Mouse (Mus musculus): ENCODE measurements around the gene Ptcd1. TPM values are rescaled to one million over a fixed set of nuclear protein-coding genes. Genes with fewer than 3 reads are reported as not detected.
"Not testable (repeated sequence)": the region's sequence is repeated elsewhere in the genome, so short reads cannot be mapped to it uniquely, and the experiment has no call there.

Ptcd1 gene
- 16.9 and 18.0 TPM in 2 replicates for polyA plus RNA-seq (2015; fragmentation: Nextera tagmentation; extraction: Ambion mirVana)

GRCm38 (mm10) chr5:145166536-145167305 is at the start of gene Ptcd1, which contains the start of gene Cpsf4:
TSS of gene Ptcd1 (minus strand) at chr5:145167108.
TSS of gene Cpsf4 (plus strand) at chr5:145167213.
- Histone ChIP-seq H3K4me1 (peaks cover 30% of the 10 kb centered on the region), H3K27ac (replicated peaks) (peak within 1 kb of the TSS; percentile 91), H3K4me2 (replicated peaks) (peak within 1 kb of the TSS; percentile 75), H3K9me3 (replicated peaks) (no peaks in the 10 kb centered on the region), H3K4me3 (replicated peaks) (peak within 1 kb of the TSS; percentile 97), H3K36me3 (peaks cover 42% of the 10 kb centered on the region), H3K9ac (peak within 1 kb of the TSS; percentile 90), H3K27me3 (no peaks in the 10 kb centered on the region)
- under 1% methylated on average over 49 of the region's 51 CpGs for WGBS
- ATAC-seq (ENCODE audit: insufficient number of reproducible peaks, low FRiP score, low TSS enrichment, low read depth) = peak; percentile 93

GRCm38 (mm10) chr5:145214679-145215078 is 47.8 kb upstream of the Ptcd1 start:
- Histone ChIP-seq H3K4me1 (no peaks in the 10 kb centered on the region), H3K27me3 (no peaks in the 10 kb centered on the region), H3K4me2 (replicated peaks) (no peak overlapping the region), H3K4me3 (replicated peaks) (no peak overlapping the region), H3K27ac (replicated peaks) (no peak overlapping the region), H3K36me3 (peaks cover 74% of the 10 kb centered on the region), H3K9me3 (replicated peaks) (no peaks in the 10 kb centered on the region), H3K9ac (no peak overlapping the region)
- no peak for ATAC-seq (ENCODE audit: insufficient number of reproducible peaks, low FRiP score, low TSS enrichment, low read depth)
- 54% methylated on average over 4 of the region's 4 CpGs for WGBS

DNA sequence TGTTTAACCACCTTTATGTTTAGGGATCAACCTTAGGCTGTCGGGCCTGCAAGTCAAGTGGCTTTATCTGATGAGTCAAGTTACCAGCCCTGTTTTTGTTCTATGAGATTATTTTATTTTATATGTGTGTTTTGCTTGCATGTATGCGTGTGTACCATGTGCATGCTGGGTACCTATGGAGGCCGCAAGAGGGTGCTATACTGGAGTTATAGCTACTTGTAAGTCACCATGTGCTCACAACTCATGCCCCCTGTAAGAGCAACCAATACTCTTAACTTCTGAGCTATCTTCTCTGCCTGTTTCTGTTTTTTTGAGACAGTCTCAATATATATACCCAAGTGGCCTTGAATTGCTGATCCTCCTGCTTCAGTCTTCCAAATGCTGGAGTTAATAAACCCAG is 46.6 kb upstream of the Ptcd1 start:
- peaks cover 74% of the 10 kb centered on the region for H3K36me3 ChIP-seq
- H3K9me3 ChIP-seq (replicated peaks) = no peaks in the 10 kb centered on the region
- ATAC-seq (ENCODE audit: insufficient number of reproducible peaks, low FRiP score, low TSS enrichment, low read depth) = no peak
- H3K27ac ChIP-seq (replicated peaks) = no peak overlapping the region
- no peaks in the 10 kb centered on the region for H3K27me3 ChIP-seq
- no peak overlapping the region for H3K4me2 ChIP-seq (replicated peaks)
- H3K4me3 ChIP-seq (replicated peaks) = no peak overlapping the region
- WGBS = 91% methylated on average over 3 of the region's 3 CpGs
- H3K4me1 ChIP-seq = no peaks in the 10 kb centered on the region
- H3K9ac ChIP-seq = no peak overlapping the region

DNA sequence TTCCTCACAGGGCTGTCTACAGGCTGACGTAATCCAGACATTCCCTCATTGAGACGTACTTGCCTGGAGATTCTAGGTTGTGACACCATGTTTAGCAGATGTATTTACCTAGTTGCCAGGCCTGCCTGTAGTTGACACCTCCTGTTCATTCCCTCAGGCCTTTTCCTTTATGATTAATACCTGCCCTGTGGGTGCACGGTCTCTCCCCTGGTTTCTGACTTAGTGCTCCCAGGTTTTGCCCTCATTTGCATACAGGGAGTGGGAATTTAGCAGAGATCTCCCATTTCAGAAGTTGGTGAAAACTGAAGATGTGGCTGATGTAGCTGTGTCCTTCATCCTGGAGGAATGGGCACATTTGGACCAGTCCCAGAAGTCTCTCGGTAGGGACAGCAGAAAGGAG is 45.3 kb upstream of the Ptcd1 start:
- no peak overlapping the region for H3K4me2 ChIP-seq (replicated peaks)
- no peaks in the 10 kb centered on the region for H3K27me3 ChIP-seq
- no peak overlapping the region for H3K9ac ChIP-seq
- no peaks in the 10 kb centered on the region for H3K4me1 ChIP-seq
- 92% methylated on average over 4 of the region's 4 CpGs for WGBS
- no peak overlapping the region for H3K27ac ChIP-seq (replicated peaks)
- H3K4me3 ChIP-seq (replicated peaks) = no peak overlapping the region
- H3K9me3 ChIP-seq (replicated peaks) = no peaks in the 10 kb centered on the region
- peaks cover 69% of the 10 kb centered on the region for H3K36me3 ChIP-seq
- ATAC-seq (ENCODE audit: insufficient number of reproducible peaks, low FRiP score, low TSS enrichment, low read depth) = no peak

GRCm38 (mm10) chr5:145211340-145211739 is 44.4 kb upstream of the Ptcd1 start:
- H3K4me2 ChIP-seq (replicated peaks) = no peak overlapping the region
- no peak for ATAC-seq (ENCODE audit: insufficient number of reproducible peaks, low FRiP score, low TSS enrichment, low read depth)
- peaks cover 69% of the 10 kb centered on the region for H3K36me3 ChIP-seq
- WGBS = 92% methylated on average over 4 of the region's 4 CpGs
- no peak overlapping the region for H3K4me3 ChIP-seq (replicated peaks)
- no peak overlapping the region for H3K27ac ChIP-seq (replicated peaks)
- no peak overlapping the region for H3K9ac ChIP-seq
- H3K9me3 ChIP-seq (replicated peaks) = no peaks in the 10 kb centered on the region
- no peaks in the 10 kb centered on the region for H3K4me1 ChIP-seq
- no peaks in the 10 kb centered on the region for H3K27me3 ChIP-seq

- 34% methylated on average over 11 of the region's 11 CpGs for WGBS
- H3K27ac ChIP-seq (replicated peaks); H3K4me2 ChIP-seq (replicated peaks); H3K9me3 ChIP-seq (replicated peaks); H3K9ac ChIP-seq; H3K27me3 ChIP-seq; H3K4me3 ChIP-seq (replicated peaks); ATAC-seq (ENCODE audit: insufficient number of reproducible peaks, low FRiP score, low TSS enrichment, low read depth): not testable (repeated sequence)
- H3K36me3 ChIP-seq = peaks cover 50% of the 10 kb centered on the region
- peaks cover 10% of the 10 kb centered on the region for H3K4me1 ChIP-seq
Observed at GRCm38 (mm10) chr5:145208391-145208790, 41.5 kb upstream of the Ptcd1 start.

- peaks cover 10% of the 10 kb centered on the region for H3K4me1 ChIP-seq
- no peak overlapping the region for H3K9ac ChIP-seq
- WGBS = 84% methylated on average over 6 of the region's 6 CpGs
- H3K4me3 ChIP-seq (replicated peaks) = no peak overlapping the region
- H3K4me2 ChIP-seq (replicated peaks) = no peak overlapping the region
- H3K27ac ChIP-seq (replicated peaks) = no peak overlapping the region
- H3K9me3 ChIP-seq (replicated peaks) = no peaks in the 10 kb centered on the region
- H3K27me3 ChIP-seq = no peaks in the 10 kb centered on the region
- H3K36me3 ChIP-seq = peaks cover 46% of the 10 kb centered on the region
- ATAC-seq (ENCODE audit: insufficient number of reproducible peaks, low FRiP score, low TSS enrichment, low read depth) = no peak
Observed at GRCm38 (mm10) chr5:145207954-145208353, 41.0 kb upstream of the Ptcd1 start.

GRCm38 (mm10) chr5:145207385-145207784 is 40.5 kb upstream of the Ptcd1 start:
- H3K9ac ChIP-seq = no peak overlapping the region
- ATAC-seq (ENCODE audit: insufficient number of reproducible peaks, low FRiP score, low TSS enrichment, low read depth) = no peak

DNA sequence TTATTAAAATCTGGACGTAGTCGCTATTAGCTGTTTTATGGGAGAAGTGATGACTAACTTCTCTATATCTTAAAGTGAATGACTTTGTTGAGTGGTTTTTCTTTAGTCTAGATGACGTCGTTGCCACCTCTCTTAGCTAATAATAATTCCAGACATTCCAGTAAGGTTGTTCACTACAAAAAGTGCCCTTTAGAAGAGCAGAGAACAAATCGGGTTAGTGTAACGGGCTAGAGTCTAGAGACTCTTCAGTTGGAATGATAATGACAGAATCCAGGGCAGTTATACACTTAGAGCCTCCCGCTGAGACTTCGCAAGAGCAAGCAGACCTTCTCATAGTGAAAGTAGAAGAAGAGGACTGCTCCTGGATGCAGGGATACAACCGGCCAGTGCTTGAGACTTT is 38.1 kb upstream of the Ptcd1 start:
- H3K4me2 ChIP-seq (replicated peaks) = peak overlapping the region; percentile 67
- H3K27ac ChIP-seq (replicated peaks) = no peak overlapping the region
- peaks cover 17% of the 10 kb centered on the region for H3K36me3 ChIP-seq
- H3K4me1 ChIP-seq = peaks cover 24% of the 10 kb centered on the region
- ATAC-seq (ENCODE audit: insufficient number of reproducible peaks, low FRiP score, low TSS enrichment, low read depth) = no peak
- peak overlapping the region; percentile 66 for H3K4me3 ChIP-seq (replicated peaks)
- H3K27me3 ChIP-seq = no peaks in the 10 kb centered on the region
- whole genome bisulfite sequencing = 24% methylated on average over 9 of the region's 9 CpGs
- no peaks in the 10 kb centered on the region for H3K9me3 ChIP-seq (replicated peaks)
- H3K9ac ChIP-seq = 0 out of 2 replicates have a peak overlapping the region, but pooled peaks have one; percentile 19

More at GRCm38 (mm10) chr5:145207385-145207784, 40.5 kb upstream of the Ptcd1 start:
- H3K4me2 ChIP-seq (replicated peaks) = no peak overlapping the region
- no peak overlapping the region for H3K4me3 ChIP-seq (replicated peaks)
- H3K36me3 ChIP-seq = peaks cover 41% of the 10 kb centered on the region
- no peaks in the 10 kb centered on the region for H3K9me3 ChIP-seq (replicated peaks)
- peaks cover 10% of the 10 kb centered on the region for H3K4me1 ChIP-seq
- 95% methylated on average over 6 of the region's 6 CpGs for WGBS
- no peaks in the 10 kb centered on the region for H3K27me3 ChIP-seq
- H3K27ac ChIP-seq (replicated peaks) = no peak overlapping the region

DNA sequence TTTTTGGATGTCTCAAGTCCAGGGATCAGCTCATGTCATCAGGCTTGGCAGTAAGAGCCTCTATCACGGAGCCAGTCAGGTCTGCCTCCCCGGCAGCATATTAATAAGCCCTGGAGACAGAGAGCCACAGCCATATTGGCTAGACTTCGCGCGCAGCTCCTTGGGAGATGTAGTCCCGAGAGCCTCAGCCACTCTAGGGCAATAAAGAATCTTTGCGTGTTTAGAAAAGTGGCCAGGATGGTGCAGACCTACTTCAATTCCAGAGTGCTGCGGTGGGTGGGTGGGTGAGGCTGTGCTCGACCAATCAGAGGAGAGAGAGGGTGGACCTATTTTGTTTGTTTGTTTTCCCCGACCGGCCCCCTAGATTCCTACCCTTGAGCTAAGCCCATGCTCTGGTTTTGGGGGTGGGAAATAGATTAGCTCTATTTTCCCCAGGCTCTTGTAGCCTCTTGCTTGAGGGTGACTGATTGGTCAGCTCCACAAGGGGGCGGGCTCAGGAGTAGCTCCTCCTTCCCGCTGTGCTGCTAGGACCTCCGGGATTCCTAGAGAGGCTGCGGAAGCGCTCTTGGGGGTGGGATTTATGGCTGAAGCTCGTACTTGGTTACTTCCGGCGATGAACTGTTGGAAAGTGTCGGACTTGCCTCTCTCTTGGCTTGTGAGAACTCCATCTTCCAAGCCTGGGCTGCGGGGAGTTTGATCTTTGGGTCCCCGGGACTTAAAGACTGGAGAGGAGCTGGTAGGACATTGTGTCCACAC is 37.2 kb upstream of the Ptcd1 start, which contains the start of gene Zkscan5:
Gene Zkscan5, plus strand, starts transcription at position 627 of the 756 bp plus-strand sequence.
- Histone ChIP-seq H3K9me3 (replicated peaks) (no peaks in the 10 kb centered on the region), H3K9ac (peak within 1 kb of the TSS; percentile 54), H3K4me2 (replicated peaks) (peak within 1 kb of the TSS; percentile 67), H3K4me1 (peaks cover 29% of the 10 kb centered on the region), H3K27ac (replicated peaks) (peak within 1 kb of the TSS; percentile 94), H3K4me3 (replicated peaks) (peak within 1 kb of the TSS; percentile 66), H3K36me3 (peaks cover 8% of the 10 kb centered on the region; the same call in 1 of the 2 replicates), H3K27me3 (no peaks in the 10 kb centered on the region)
- WGBS = under 1% methylated on average over 22 of the region's 22 CpGs
- peak; percentile 98 for ATAC-seq (ENCODE audit: insufficient number of reproducible peaks, low FRiP score, low TSS enrichment, low read depth)

DNA sequence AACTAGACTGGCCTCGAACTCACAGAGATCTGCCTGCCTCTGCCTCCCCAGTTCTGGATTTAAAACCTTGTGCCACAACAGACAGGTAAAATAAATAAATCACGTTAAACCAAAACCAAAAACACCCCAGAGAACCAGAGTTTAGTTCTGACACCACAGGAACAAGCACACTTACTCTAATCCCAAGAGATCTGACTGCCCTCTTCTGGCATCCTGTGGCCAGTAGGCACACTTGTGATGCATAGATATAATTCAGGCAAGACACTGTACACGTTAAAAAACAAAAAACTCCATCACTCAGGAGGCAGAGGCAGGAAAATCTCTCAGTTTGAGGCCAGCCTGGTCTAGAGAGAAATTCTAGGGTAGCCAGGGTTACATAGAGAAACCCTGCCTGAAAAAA is 35.5 kb upstream of the Ptcd1 start:
- Histone ChIP-seq H3K9ac (no peak overlapping the region), H3K9me3 (replicated peaks) (no peaks in the 10 kb centered on the region), H3K4me3 (replicated peaks) (no peak overlapping the region), H3K4me1 (peaks cover 29% of the 10 kb centered on the region), H3K27me3 (no peaks in the 10 kb centered on the region), H3K27ac (replicated peaks) (no peak overlapping the region), H3K36me3 (peaks cover 2% of the 10 kb centered on the region; the same call in 1 of the 2 replicates), H3K4me2 (replicated peaks) (no peak overlapping the region)
- no peak for ATAC-seq (ENCODE audit: insufficient number of reproducible peaks, low FRiP score, low TSS enrichment, low read depth)
- 43% methylated on average over 3 of the region's 3 CpGs for WGBS
